In the genomic region with DNA sequence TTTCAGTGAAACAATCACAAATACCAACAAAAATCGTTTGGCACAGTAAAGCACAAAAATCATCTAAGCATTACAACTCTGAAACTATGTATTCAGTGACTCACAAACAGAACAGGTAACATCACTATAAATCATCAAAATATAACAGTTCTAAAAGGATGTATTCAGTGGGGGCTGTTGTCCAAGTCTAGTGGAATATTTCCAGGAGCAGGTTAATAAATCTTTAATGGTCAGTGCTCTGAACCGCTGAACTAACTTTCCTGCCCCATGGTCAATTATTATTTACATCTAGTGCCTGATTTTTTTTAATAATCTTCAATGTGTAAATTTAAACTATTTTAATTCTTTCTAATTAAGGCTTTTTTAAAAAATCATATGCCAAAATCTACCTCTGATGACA, we compare ENCODE assay signal across 10 mouse cellular contexts. TPM values are rescaled to one million over a fixed set of nuclear protein-coding genes. Genes with fewer than 3 reads are reported as not detected.
"Had no signal": no experiment of that assay in that cellular context is flagged by ENCODE, and none has a peak within 500 bp of the region (broad histone marks: within the 10 kb centered on the region; RNA-seq: fewer than 3 reads in every experiment).

No protein-coding gene starts in this region.

RNA-seq across cellular contexts. Expression of gene Cyp2d12, which starts 42.8 kb away (rescaled TPM):
- total RNA-seq: neutrophil, adult 5-6 weeks had no signal
- polyA plus RNA-seq: neural tube, embryonic 13.5 days; neural tube, embryonic 14.5 days; neural tube, embryonic 15.5 days; small intestine, adult 2 months; spleen, adult 2 months; stomach, embryonic 14.5 days; stomach, embryonic 15.5 days; stomach, embryonic 16.5 days; testis, adult 2 months had no signal
